Mouse (Mus musculus) lung, postnatal 4 days (tissue): ENCODE data around the gene Mms19.
A peak's percentile ranks its signal among the peaks of the same experiment; 100 is the strongest.

ENCODE experiments used
- DNase-seq, 2 experiments: peaks; one replicate each; pipeline ENCODE4 v3.0.0; 2021

The Mms19 gene

DNA sequence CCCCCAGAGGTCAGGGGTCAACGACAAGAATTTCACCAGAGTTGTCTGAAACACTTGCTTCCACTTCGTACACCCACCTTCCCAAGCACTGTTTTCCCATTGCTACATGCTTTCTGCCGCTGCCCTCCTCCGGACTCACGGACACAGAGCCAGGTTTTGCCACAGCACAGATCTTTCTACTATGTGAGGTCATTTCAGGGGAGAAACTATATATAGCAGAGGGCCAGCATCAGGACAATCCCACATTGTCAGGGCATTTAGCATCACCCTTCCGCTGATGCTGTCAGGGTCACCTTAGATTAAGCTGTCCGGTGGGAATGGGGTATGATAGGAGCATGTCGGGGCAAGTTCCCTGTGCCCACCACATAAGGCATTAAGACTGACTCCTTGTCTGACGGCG is 16.1 kb upstream of the Mms19 start:
- DNase-seq = no peak

DNA sequence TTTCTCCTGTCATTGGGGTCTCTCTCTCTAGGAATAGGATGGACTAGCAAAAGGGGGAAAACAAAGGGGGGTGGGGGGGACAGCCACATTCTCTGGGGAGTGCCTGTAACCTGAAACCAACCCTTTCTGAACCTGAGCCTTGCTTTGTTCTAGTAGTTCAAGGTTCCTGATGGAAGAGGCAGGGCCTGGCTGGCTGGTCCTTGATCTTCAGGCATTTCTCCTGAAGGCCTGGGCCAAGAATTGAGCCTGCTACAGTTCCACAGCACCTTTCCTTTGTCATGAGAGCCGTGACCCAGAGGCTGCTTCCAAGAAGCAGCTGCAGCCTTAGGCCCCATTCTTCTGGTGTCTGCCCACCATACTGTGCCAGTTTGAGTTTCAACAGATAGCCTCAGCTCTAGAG is 14.5 kb upstream of the Mms19 start:
- DNase-seq = no peak

DNA sequence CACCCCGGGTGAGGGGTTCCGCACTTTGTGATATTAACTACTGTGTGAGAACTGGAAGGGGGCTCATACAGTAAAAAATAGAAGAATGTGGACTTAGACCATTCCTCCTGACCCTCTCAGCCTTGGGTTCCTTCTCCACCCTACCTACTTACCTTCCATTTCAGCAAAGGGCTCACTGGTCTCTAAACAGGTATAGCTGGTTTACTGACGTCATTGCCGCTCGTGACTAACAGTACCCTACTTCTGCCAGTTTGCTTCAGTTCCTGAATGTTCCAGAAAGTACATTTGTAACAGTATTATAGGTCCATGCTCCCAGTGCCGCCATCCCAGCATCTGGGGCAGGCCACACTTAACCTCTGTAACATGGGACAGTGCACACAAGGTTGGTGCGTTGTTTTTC is 13.1 kb upstream of the Mms19 start:
- no peak for DNase-seq

DNA sequence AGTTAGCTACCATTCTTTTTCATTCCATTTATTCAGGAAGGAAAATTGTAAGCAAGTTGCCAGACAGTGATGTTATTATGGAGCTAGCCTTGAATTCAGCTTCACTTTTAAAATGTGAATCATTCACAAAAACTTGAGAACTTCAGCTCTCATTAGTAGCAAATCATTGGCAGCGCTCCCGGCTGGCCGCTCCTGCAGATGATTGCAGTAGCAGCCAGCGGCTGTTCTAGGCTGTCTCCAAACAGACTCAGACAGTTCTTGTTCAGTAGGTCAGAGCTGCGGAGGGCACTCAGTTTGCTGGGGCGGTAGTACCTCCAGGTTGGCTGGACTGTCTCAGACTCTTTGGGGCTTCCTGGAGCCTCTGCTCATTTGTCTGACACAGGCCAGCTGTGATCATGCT is 12.5 kb upstream of the Mms19 start:
- DNase-seq = peak; percentile 77 to 89

DNA sequence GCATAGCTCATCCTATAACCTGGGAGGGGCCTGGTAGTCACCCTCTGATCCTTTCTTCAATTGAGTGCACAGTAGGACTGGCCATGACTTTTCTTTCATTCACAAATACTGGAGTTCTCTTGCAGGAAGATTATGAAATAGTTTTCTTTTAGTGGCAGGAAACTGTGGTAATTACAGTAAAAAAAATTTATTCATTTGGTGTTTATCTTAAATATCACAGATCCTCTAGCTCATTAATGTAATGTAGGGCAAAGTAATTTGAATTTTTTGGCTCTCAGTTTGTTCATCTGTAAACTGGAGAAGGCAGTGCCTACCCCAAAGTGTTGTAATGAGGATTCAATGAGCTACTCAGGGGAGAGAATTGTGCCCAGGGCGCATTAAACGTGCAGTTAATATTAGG is 12.0 kb upstream of the Mms19 start:
- no peak for DNase-seq

DNA sequence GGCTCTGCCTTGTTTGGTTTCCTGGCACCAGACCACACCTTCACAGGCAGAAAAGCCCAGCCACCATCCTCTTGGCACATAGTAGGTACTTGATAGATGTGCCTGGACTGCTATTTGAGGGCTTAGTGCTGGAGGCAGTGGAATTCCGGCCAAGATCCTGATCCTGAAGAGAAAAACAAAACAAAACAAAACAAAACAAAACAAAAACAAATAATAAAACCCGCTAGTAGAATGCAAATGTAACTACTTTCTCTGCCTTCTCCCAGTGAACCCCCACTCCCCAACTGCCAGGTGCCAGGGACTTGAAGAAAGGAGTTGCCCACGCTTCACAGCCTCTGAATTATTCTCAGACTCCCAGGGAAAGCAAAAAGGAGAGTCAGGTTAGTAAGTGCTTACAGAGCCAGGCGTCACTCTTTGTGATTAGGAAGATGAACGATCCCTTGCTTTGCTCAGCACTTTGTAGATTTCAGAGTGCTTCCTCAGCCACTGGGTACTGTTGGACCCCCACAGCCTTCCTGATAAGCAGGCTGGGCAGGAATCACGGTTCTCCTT is 11.0 kb upstream of the Mms19 start:
- no peak for DNase-seq

DNA sequence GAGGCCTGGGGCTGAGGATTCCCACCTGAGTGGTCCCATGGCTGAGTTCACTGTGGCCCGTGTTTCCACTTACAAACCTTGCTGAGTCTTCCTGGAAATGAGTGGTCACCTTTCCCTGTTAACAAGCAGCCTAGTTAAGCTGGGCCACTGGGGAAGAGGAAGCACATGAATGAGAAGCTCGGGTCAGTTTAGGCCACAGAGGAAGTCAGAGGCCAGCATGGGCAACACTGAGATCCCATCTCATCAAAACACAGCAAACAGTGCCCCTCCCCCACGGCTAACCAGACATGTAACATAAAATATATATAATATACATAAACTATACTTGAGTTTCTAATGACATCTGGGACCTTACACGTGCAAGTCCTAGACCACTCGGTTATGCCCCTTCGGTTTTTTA is 8.9 kb upstream of the Mms19 start:
- no peak for DNase-seq

DNA sequence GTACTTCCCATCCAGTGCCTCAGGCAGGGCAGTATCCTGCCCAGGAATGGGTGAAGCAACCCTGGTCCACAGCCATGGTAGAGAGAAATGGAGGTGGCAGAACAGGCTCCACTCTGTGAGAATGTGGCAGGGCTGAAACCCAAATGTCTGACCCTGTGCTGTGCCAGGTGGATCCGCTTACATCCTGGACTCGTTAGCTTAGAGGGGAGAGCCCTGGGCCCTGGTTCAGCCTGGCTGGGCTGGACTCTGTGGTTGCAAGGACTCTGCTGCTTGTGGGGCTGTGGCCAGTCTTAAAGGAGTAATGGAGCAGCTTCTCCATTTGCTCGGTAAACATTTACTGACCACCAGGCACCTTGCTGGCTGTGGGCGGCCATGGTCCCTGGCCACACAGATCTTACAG is 6.2 kb upstream of the Mms19 start:
- DNase-seq = no peak

DNA sequence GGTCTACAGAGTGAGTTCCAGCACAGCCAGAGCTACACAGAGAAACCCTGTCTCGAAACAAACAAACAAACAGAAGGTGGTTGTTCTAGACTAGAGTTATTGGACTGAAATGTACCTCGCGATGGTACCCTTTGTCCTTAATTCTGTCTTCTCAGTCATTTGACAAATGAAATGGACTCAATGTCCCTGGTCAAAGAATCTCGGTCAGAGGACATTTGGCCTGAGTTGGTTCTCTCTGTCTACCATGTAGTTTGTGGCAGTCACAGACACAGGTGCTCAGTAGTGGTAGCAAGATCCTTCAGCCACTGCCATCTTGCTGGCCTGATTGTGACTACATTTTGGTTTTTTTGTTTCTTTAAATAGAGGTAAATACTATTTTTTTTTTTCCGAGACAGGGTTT is 5.0 kb upstream of the Mms19 start:
- DNase-seq = no peak

DNA sequence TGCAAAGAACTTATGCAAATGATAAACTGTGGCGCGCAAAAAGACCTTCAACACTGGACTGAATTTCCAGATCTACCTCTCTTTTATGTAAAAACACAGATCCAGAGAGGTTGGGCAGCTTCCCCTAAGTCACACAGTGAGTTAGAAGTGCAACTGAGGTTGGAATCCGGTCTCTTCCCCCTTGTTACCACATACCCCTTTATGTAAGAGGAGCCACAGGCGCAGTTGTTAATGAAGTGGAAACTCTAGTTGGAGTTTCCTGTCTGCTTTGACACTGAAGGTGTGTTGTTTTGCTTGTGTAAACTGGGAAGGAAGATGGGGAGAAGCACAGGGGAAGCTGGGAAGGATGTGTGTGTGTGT is 1.8 kb upstream of the Mms19 start:
- peak in 1 of 2 experiments; percentile 18 for DNase-seq

DNA sequence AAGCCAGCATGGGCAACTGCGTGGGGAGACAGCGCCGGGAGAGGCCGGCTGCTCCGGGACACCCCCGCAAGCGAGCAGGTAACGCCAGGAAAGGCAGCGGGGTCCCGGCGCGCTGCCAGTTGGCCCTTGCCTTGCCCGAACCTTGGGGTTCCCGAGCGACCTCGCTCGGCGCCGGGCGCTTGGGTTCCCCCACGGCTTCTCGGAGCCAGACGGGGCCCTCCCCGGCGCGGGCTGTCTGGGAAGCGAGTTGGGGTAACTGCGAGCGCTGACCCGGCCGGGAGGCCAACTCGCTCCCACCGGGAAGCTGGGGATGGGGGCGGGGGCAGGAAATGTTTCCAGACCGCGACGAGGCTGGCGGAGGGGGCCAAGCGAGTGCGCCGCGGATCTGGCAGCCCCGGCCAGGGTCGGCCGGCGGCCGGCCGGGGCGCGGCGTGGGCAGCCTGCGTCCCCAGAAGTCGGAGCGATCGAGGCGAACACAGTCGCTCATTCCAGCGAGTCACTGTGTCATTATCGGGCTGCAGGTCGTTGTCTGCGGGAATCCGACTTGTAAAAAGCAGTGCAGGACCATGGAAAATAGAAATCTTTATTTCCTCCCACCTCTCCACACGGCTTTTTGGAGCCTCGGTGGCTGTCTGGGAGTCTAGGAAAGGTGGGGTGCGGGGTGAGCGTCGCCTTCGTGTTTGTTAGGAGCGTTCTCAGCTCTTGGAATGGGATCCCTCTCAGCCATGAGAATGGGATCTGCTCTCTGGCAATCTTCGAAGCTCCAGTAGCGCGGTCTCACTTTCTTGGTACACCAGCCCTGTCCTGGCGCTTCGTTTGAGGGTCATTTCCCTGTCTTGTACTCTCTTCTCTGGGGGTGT is 1.2 kb upstream of the Mms19 start:
- DNase-seq = peak; percentile 70 to 72

DNA sequence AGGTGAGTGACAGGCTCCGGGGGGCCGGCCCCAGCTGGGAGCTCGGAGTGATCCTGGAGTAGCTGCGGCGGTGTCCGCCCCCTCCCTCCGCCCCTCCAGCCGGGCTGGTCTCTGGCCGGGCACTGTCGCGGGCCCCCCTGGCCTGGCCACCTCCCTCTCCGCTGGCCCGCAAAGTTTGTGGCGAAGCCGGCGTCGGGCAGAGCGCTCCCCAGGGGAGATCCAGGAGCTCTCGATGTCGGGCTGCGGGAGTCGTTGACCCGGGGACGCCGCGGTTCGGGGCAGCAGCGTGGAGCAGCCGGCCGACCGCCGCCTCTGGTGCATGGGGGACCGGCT is 604 bp upstream of the Mms19 start, which contains the start of gene Ubtd1:
Gene Ubtd1, plus strand, starts transcription at position 169 of the 333 bp plus-strand sequence.
- DNase-seq = no peak

DNA sequence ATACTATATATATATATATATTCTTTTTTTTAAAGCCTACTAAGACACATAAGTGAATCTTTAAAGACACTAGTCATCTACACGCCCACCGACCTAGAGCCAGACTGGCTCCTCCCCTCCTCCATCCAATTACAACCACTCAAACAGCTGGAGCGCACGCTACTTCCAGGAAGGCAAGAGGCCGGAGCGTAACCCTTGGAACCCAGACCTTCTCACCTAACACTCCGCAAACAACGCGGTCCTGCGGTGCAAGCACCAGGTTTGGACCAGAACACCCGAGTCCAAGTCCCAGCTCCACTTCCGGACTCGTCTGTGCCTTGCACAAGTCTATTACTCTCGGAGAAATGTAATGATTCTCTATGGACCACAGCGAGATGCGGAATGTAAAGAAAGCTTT is 537 bp downstream of the Mms19 start:
- DNase-seq = peak in 1 of 2 experiments; percentile 47

DNA sequence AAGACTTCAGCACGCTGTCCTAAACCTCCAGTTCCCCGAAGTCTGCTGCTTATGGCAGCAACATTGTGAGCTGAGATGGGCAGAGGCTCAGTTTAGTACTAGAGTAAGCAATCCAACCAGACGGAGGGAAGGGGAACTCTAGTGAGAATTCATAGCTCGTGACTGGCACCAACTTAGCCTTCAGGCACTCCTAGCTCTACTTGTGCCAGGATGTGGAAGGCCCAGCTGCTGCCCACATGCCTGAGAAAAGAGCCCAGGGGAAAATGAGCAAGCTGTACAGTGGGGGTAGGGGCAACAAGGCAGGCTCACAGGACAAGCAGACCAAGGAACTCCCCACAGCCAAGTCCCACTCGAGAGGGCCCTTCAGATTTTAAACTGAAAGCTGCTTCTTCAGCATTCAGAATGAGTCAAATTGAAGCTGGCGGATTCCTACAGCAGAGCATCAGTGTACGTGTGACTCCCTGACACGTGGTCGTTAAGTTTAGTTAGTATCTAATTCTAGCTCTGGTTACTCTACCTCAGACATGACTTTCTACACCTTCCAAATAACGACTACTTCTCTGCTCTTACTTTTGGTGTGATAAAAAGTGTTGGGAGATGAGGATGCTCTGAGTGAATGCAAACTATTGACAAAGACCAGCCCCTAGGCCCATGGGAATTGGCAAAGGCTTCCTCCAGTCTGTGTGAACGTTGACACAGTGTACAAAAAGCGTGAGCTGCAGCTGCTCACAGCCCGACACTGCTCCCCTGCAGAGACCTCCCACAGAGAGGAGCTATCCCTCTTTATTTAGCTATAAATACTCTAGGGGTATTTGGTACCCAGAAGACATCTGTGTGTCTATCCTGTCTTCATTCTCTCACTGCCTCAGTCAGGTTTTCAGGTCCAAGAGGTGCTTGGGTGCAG is 6.8 kb downstream of the Mms19 start:
- no peak for DNase-seq

DNA sequence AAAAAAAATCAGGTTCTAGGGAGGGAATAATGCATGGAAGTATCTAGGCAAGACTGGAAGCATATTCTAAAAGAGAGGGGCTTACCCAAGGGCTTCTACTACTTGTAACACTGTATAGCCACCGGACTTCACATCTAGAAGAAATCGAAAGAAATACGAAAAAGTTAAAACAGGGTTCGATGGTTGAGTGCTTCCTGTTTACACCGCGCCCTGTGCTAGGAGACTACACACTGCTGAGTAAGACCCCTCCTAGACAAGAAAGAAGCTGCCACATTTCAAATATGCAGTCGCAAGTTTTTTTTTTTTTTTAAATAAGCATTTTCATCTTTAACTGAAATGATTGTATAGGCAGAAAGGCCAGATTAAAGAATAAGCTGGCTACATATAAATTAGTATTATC is 11.3 kb downstream of the Mms19 start:
- DNase-seq = no peak

DNA sequence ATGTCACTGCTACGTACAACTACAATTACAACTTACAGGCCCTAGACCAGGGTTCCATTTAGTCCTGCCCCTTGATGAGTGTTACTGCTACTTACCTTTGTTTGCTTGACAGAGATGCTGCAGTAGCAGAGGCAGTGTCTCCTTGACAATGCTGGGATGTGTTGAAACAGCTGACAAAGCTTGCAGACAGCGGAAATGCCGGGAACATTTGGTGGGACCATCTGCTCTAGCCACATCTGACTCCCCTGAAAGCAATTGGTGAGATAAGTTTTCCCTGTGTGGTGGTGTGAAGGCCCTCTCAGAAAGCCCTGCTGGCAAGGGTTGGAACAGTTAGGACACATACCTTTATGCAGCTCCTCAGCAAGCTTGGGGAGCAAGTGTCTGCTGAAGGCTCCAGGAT is 27.4 kb downstream of the Mms19 start:
- no peak for DNase-seq

DNA sequence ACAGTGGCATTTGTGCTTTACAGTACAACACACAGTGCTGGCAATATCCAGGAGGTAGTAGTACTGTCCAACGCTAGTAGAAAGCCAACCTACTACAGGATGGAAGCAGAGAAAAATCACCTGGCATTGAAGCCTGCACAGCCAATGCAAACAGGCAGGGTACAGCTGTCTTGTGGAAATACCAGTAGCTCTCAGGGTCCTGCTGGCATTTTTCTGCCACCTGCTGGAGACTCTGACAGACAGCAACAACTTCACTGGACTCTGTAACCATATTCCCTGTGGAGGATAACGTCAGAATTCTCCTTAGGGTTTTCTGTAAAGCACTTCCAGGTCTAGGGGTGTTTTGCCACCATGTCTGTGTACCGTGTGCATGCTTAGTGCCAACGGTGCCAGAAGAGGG is 28.7 kb downstream of the Mms19 start:
- DNase-seq = peak in 1 of 2 experiments; percentile 12

DNA sequence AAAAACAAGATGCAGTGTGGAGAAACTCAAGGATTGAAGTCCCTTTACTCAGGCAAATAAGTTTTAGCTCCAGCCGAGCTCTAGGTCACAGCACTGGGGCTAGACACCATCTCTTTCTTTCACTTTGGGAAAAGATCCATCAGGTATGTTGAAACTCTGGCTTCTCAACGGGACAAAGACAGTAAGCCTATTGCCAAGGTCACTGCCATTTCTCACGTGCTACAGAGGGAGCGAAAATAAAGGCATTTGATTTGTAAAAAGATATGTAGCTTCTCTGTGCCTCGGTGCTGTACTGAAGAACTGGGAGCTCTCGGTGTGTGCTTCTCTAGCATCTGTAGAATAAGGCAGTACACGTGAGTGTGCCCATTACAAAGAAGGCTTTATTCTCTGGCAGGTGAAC is 37.1 kb downstream of the Mms19 start:
- DNase-seq = no peak

DNA sequence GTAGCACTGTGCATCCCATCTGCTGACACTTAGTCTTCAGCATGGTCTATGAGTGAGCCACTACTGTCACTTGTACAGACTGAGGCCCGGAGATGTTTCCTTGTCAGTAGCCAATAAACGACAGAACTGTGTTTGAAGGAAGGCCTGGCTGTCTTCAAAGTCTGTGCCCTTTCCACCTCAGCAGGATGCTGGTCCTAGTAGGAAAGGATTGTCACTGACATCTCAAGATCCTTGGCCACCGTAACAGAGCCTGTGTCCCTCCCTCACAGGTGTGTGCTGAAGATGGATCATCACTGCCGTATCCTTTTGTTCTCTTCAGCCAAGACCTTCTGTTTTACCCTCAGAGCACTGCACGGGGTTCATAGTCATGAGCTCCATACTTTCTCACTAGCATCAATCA is 42.4 kb downstream of the Mms19 start:
- DNase-seq = no peak

DNA sequence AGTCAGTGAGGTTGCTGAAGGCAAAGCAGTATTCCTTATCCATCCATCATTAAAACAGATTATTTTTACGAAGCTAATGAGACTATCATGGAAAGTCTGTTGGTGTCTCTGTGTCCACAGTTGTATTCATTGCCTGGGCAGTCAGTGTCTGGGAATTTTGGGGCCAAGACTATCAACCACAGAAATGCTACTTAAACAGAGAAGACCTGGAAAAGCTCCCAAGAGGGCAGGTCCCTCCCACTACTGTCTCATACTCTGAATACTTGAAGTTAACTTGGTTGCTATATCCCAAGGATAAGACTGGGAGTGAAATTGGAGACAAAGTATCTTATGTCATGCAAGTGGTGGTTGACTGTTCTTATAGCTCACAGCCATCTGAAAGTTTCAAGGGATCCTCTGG is 45.0 kb downstream of the Mms19 start:
- no peak for DNase-seq

DNA sequence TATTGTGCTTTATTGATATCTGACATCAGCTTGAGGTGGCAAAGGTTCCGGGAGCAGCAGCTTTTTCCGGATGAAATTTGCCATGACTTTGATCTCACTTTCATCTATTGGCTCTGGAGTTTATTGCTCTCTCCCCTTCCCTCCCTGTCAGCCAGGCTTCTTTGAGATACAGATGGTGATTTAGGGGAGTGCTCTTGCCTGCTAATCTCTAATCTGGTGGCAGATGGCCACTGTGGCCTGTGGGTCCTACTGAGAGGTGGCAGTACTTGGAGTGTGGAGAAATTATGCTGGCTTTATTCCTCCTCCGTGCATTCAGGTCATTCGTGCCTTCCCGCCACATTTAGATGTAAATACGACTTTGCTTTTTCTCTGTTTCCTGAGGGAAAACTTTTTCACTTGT is 46.8 kb downstream of the Mms19 start:
- no peak for DNase-seq

DNA sequence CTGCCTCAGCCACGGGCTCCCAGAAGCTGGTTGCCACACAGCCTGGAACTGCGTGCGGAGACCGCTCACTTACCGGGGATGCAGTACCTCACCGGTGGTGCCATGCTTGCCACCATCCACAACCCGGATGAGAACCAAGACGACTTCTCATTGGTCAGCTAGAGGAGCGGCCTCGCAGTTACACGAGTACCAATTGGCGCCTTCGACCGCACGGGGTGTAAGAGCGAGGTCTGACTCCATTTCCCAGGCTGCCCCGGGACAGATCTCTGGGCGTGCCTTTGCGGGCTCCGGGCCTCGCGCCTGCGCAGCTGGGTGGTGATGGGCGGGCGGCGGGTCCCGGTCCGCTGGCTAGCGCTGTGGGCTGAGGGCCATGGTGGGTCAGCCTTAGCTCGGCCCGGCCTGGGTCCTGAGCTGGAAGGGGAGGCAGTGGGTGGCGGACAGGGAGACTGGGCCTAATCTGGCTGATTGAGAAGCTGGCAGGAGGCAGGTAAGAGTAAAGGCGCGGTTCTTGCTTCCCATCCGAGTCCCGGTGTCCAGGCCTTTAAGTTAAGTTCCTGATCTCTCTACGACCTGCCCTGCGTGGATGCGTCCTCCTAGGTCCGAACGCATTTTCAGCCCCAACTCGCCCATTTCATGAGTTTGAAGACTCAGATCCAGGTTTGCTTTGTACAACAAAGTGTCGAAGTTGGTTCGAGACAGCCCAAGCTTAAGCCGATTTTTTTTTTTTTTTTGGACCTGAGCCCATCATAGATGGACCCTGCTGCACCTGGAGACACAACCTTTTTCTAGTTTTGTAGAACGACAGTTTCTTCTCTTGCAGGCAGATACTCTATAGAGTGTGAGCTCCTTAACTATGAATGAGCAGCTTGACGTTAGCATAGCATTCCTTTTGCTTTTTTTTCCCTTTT is 47.5 kb downstream of the Mms19 start, which contains the start of the genes Exosc1 and Zdhhc16:
Gene Exosc1, minus strand, starts transcription at position 245 of the 908 bp plus-strand sequence.
Gene Zdhhc16, plus strand, starts transcription at position 302 of the 908 bp plus-strand sequence.
- DNase-seq = peak; percentile 98 to 99

DNA sequence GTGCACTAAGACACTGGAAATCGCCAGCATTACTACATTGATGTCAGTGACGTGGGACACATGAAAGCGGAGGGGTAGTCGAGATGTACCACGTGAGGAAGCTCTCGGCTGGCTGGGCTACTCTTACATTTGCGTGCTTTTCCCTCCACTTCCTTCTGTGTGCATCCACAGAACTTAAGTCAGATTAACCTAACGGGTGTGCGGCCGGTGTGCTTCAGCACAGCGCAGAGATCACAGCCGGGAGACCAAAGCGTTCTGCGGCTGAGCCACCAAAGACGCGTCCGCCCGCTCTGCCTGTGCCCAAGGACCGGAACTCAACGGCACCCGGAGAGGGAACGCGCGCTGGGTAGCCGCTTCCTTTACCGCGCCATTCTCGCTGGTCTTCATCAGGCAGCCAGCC is 48.3 kb downstream of the Mms19 start:
- DNase-seq = no peak
